42 mouse cellular contexts compared by ENCODE assay signal in the genomic region with DNA sequence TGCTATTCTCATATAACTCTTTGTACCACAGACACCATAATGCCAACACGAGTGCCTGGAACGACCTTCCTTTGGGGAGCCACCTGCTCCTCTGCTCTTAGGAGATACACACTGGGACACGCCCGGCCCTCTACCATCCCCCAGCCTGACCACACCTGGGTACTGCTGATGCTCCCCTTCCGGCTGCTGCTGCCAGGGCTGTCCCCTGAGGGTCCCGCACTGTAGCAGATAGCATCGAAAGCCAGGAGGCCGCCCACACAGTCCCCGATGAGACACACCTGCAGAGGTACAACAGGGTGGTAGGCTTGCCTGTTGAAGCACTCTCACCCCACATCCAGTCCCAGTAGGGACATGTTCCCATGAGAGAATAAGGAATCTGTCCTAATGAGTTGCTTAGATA. TPM values are rescaled to one million over a fixed set of nuclear protein-coding genes. Genes with fewer than 3 reads are reported as not detected.
"Had no signal": no experiment of that assay in that cellular context is flagged by ENCODE, and none has a peak within 500 bp of the region (broad histone marks: within the 10 kb centered on the region; RNA-seq: fewer than 3 reads in every experiment).

No protein-coding gene starts in this region.

- H3K4me1 ChIP-seq: heart, embryonic 10.5 days; heart, embryonic 12.5 days; heart, embryonic 13.5 days; heart, embryonic 15.5 days; intestine, embryonic 15.5 days had no signal

- H3K4me2 ChIP-seq: heart, embryonic 11.5 days; heart, embryonic 12.5 days; heart, embryonic 13.5 days; heart, embryonic 15.5 days; hindbrain, embryonic 13.5 days; hindbrain, embryonic 14.5 days; hindbrain, embryonic 15.5 days; intestine, embryonic 15.5 days; kidney, embryonic 15.5 days had no signal

- ATAC-seq: hindbrain, embryonic 16.5 days; hindbrain, postnatal 0 days; inflammation-experienced regulatory T-cells, adult 6 months; intestine, embryonic 15.5 days; intestine, embryonic 16.5 days; intestine, postnatal 0 days had no signal

- DNase-seq: heart, postnatal 10 days; heart, postnatal 14 days; heart, postnatal 36 days; heart, postnatal 4 days; kidney, adult 11 months; kidney, adult 18-20 months; kidney, adult 2 months; kidney, adult 8-10 months; kidney, adult 9 months; kidney, postnatal 10 days; kidney, postnatal 14 days; kidney, postnatal 25 days; kidney, postnatal 36 days; kidney, postnatal 4 days; layer of hippocampus, adult 9-11 months; layer of hippocampus, postnatal 36 days had no signal

- H3K36me3 ChIP-seq: heart, embryonic 10.5 days; heart, embryonic 12.5 days; heart, embryonic 13.5 days; heart, embryonic 15.5 days; hindbrain, embryonic 13.5 days; hindbrain, embryonic 15.5 days; intestine, embryonic 15.5 days; kidney, embryonic 15.5 days had no signal

- H3K27ac ChIP-seq: heart, embryonic 10.5 days; heart, embryonic 13.5 days; heart, embryonic 15.5 days; hindbrain, embryonic 13.5 days; hindbrain, embryonic 14.5 days; hindbrain, embryonic 15.5 days; hindbrain, postnatal 0 days; intestine, embryonic 15.5 days; kidney, embryonic 15.5 days; kidney, postnatal 0 days; layer of hippocampus, adult 2 months; left cerebral cortex, adult 2 months had no signal

- H3K4me3 ChIP-seq: heart, embryonic 10.5 days; heart, embryonic 12.5 days; heart, embryonic 13.5 days; heart, embryonic 15.5 days; hindbrain, embryonic 13.5 days; hindbrain, embryonic 15.5 days; intestine, embryonic 15.5 days; kidney, embryonic 15.5 days; layer of hippocampus, adult 2 months; left cerebral cortex, adult 2 months had no signal

- H3K9me3 ChIP-seq: heart, embryonic 10.5 days; heart, embryonic 13.5 days; heart, embryonic 15.5 days; hindbrain, embryonic 13.5 days; hindbrain, embryonic 15.5 days; intestine, embryonic 15.5 days; kidney, embryonic 15.5 days had no signal

- H3K9ac ChIP-seq: heart, embryonic 12.5 days; heart, embryonic 13.5 days; heart, embryonic 15.5 days; hindbrain, embryonic 13.5 days; hindbrain, embryonic 14.5 days; hindbrain, embryonic 15.5 days; intestine, embryonic 15.5 days; kidney, embryonic 15.5 days had no signal

- H3K27me3 ChIP-seq: heart, embryonic 13.5 days; hindbrain, embryonic 15.5 days; intestine, embryonic 15.5 days had no signal

RNA-seq across cellular contexts. Expression of a gene that starts 28.9 kb away (rescaled TPM):
- total RNA-seq: layer of hippocampus, adult 18-20 months; left cerebral cortex, adult 18-20 months had no signal

RNA-seq across cellular contexts. Expression of a gene that starts 33.4 kb away (rescaled TPM):
- total RNA-seq: heart, postnatal 14 days; heart, postnatal 25 days; heart, postnatal 36 days; hindbrain, postnatal 0 days; layer of hippocampus, adult 18-20 months; layer of hippocampus, adult 2 months; layer of hippocampus, adult 8-10 months; layer of hippocampus, postnatal 10 days; layer of hippocampus, postnatal 25 days; layer of hippocampus, postnatal 36 days; left cerebral cortex, adult 18-20 months; left cerebral cortex, adult 2 months had no signal
- polyA plus RNA-seq: hindbrain, embryonic 11.5 days; hindbrain, embryonic 14.5 days; kidney, adult 2 months; large intestine, adult 2 months had no signal
